Mouse (Mus musculus): ENCODE results near the gene Map9. TPM values are rescaled to one million over a fixed set of nuclear protein-coding genes. Genes with fewer than 3 reads are reported as not detected.

Gene Map9
- 0.40 TPM for total RNA-seq (2023)

GRCm38 (mm10) chr3:82357797-82358524 is at the start of gene Map9:
Gene Map9 (plus strand): TSS chr3:82358044.

Other genes starting within 250 kb of the Map9 start
- gene Gucy1a1, start 212.3 kb upstream of the Map9 start, total RNA-seq (2023) = 1.9 TPM
- not detected for gene Npy2r, start 190.0 kb downstream of the Map9 start, total RNA-seq (2023)

All from CD8-positive naive resting alpha-beta T cell, adult 57 days (primary cell).